Mouse (Mus musculus) midbrain, embryonic 16.5 days (tissue): ENCODE results near the gene Nek1. TPM values are rescaled to one million over a fixed set of nuclear protein-coding genes. Genes with fewer than 3 reads are reported as not detected.

Source experiments
- ATAC-seq: fragments of 200-750 bp; cut with Nextera tagmentation; 2 replicates; pipeline ENCODE4 v1.8.0; 2017; ENCODE audit warnings: moderate TSS enrichment
- H3K27ac ChIP-seq: fragments of 300-500 bp; sonication (generic); 2 replicates; pipeline ENCODE4 v1.5.1; 2014; ENCODE audit warnings: mild to moderate bottlenecking, low read length, mixed read lengths
- H3K27me3 ChIP-seq: fragments of 300-500 bp; sonication (generic); 2 replicates; pipeline ENCODE4 v1.6.1; 2014; ENCODE audit warnings: low read depth, low read length, mixed read lengths; ENCODE audit not compliant: control insufficient read depth, insufficient read depth
- H3K36me3 ChIP-seq: fragments of 300-500 bp; sonication (generic); 2 replicates; pipeline ENCODE4 v1.6.1; 2014; ENCODE audit warnings: mild to moderate bottlenecking, low read length, moderate library complexity, mixed read lengths; ENCODE audit not compliant: control insufficient read depth, insufficient read depth
- H3K4me1 ChIP-seq: fragments of 300-500 bp; sonication (generic); 2 replicates; pipeline ENCODE4 v1.6.1; 2014; ENCODE audit warnings: mild to moderate bottlenecking, low read length, mixed read lengths; ENCODE audit not compliant: control insufficient read depth, insufficient read depth
- H3K4me2 ChIP-seq: fragments of 300-500 bp; sonication (generic); 2 replicates; pipeline ENCODE4 v1.6.1; 2014; ENCODE audit warnings: mild to moderate bottlenecking, low read length, mixed read lengths
- H3K4me3 ChIP-seq: fragments of 300-500 bp; sonication (generic); 2 replicates; pipeline ENCODE4 v1.5.1; 2014; ENCODE audit warnings: low read depth, mild to moderate bottlenecking, low read length, moderate library complexity, mixed read lengths
- H3K9ac ChIP-seq: fragments of 300-500 bp; sonication (generic); 2 replicates; pipeline ENCODE4 v1.6.1; 2014; ENCODE audit warnings: low read depth, low read length, mixed read lengths
- H3K9me3 ChIP-seq: fragments of 300-500 bp; sonication (generic); replicated peaks from 2 replicates; pipeline ENCODE4 v1.6.1; 2014; ENCODE audit warnings: mild to moderate bottlenecking, low read length, mixed read lengths; ENCODE audit not compliant: control insufficient read depth, poor library complexity, severe bottlenecking
- WGBS: fragments of 180-500 bp; shearing (Covaris S2); extraction: QIAGEN DNeasy Blood & Tissue Kit; methylation state at CpG from one replicate; pipeline ENCODE4 v1.1.7; 2014; 5-methylcytosine and 5-hydroxymethylcytosine counted together
- polyA plus RNA-seq: library from polyadenylated mRNA; unstranded; fragments of >200 nt; fragmentation: Nextera tagmentation; extraction: Ambion mirVana; gene quantifications from 2 replicates; pipeline ENCODE4 v1.2.1, GENCODE M21; 2015

The Nek1 gene
- polyA plus RNA-seq, 1 experiment from 2014 or later = 30.6 TPM

GRCm38 (mm10) chr8:60963931-60964330 lies 29.1 kb upstream of the Nek1 start:
- no peak overlapping the region for H3K4me3 ChIP-seq
- H3K27ac ChIP-seq = no peak overlapping the region
- H3K27me3 ChIP-seq = no peaks in the 10 kb centered on the region
- H3K4me2 ChIP-seq = no peak overlapping the region
- ATAC-seq = no peak
- H3K4me1 ChIP-seq = no peaks in the 10 kb centered on the region
- no peaks in the 10 kb centered on the region for H3K36me3 ChIP-seq
- no peaks in the 10 kb centered on the region for H3K9me3 ChIP-seq
- H3K9ac ChIP-seq = no peak overlapping the region
- 78% methylated on average over 2 of the region's 2 CpGs for WGBS

- H3K4me3 ChIP-seq = no peak overlapping the region
- no peaks in the 10 kb centered on the region for H3K36me3 ChIP-seq
- H3K27me3 ChIP-seq = no peaks in the 10 kb centered on the region
- WGBS = 89% methylated on average over 4 of the region's 4 CpGs
- ATAC-seq = no peak
- H3K9me3 ChIP-seq = no peaks in the 10 kb centered on the region
- H3K4me2 ChIP-seq = no peak overlapping the region
- H3K9ac ChIP-seq = no peak overlapping the region
- H3K27ac ChIP-seq = no peak overlapping the region
- H3K4me1 ChIP-seq = no peaks in the 10 kb centered on the region
These were observed 28.5 kb upstream of the Nek1 start for GRCm38 (mm10) chr8:60964518-60964917.

GRCm38 (mm10) chr8:60965306-60965705 lies 27.7 kb upstream of the Nek1 start:
- no peak overlapping the region for H3K27ac ChIP-seq
- H3K4me1 ChIP-seq = no peaks in the 10 kb centered on the region
- no peaks in the 10 kb centered on the region for H3K9me3 ChIP-seq
- no peaks in the 10 kb centered on the region for H3K27me3 ChIP-seq
- no peaks in the 10 kb centered on the region for H3K36me3 ChIP-seq
- H3K9ac ChIP-seq = no peak overlapping the region
- H3K4me2 ChIP-seq = no peak overlapping the region
- WGBS = 70% methylated on average over 6 of the region's 6 CpGs
- ATAC-seq = no peak
- H3K4me3 ChIP-seq = no peak overlapping the region

- no peaks in the 10 kb centered on the region for H3K9me3 ChIP-seq
- H3K27ac ChIP-seq = no peak overlapping the region
- H3K4me3 ChIP-seq = no peak overlapping the region
- no peaks in the 10 kb centered on the region for H3K27me3 ChIP-seq
- H3K36me3 ChIP-seq = no peaks in the 10 kb centered on the region
- H3K4me1 ChIP-seq = no peaks in the 10 kb centered on the region
- H3K4me2 ChIP-seq = no peak overlapping the region
- 67% methylated on average over 3 of the region's 3 CpGs for WGBS
- no peak for ATAC-seq
- no peak overlapping the region for H3K9ac ChIP-seq
These were observed 27.3 kb upstream of the Nek1 start for GRCm38 (mm10) chr8:60965741-60966140.

DNA sequence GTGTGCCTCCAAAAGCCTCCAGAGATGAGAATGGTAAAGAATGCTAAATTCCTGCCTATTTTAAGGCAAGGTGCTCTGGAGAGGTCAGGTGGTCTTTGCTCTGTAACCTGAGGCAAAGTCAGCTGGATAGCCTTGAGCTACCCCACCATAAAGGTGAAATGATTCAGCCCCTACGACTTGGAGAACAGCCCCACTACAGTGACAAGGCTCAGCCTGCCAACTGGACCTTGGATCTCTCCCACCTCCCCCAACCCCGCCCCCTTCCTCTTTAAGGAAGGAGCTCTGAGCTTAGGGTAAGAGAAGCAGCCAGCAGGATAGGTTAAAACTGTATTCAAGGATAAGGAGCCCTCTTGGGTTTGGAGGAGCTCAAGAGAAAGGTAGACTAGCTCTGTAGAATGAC lies 23.9 kb upstream of the Nek1 start:
- H3K9me3 ChIP-seq = no peaks in the 10 kb centered on the region
- no peaks in the 10 kb centered on the region for H3K36me3 ChIP-seq
- ATAC-seq = no peak
- H3K4me3 ChIP-seq = no peak overlapping the region
- H3K4me1 ChIP-seq = peaks cover 3% of the 10 kb centered on the region; the same call in 1 of the 2 replicates
- H3K9ac ChIP-seq = no peak overlapping the region
- H3K27ac ChIP-seq = no peak overlapping the region
- no peaks in the 10 kb centered on the region for H3K27me3 ChIP-seq
- no peak overlapping the region for H3K4me2 ChIP-seq
- 41% methylated on average over 2 of the region's 2 CpGs for WGBS

GRCm38 (mm10) chr8:60971808-60972207 lies 21.2 kb upstream of the Nek1 start:
- no peak overlapping the region for H3K4me2 ChIP-seq
- H3K27ac ChIP-seq = no peak overlapping the region
- H3K9me3 ChIP-seq = no peaks in the 10 kb centered on the region
- no peak for ATAC-seq
- H3K4me3 ChIP-seq = no peak overlapping the region
- no peaks in the 10 kb centered on the region for H3K36me3 ChIP-seq
- H3K4me1 ChIP-seq = peaks cover 3% of the 10 kb centered on the region; the same call in 1 of the 2 replicates
- 65% methylated on average over 4 of the region's 4 CpGs for WGBS
- H3K9ac ChIP-seq = no peak overlapping the region
- no peaks in the 10 kb centered on the region for H3K27me3 ChIP-seq

GRCm38 (mm10) chr8:60973448-60973847 lies 19.5 kb upstream of the Nek1 start:
- Histone ChIP-seq H3K9ac (no peak overlapping the region), H3K27me3 (no peaks in the 10 kb centered on the region), H3K4me1 (peaks cover 3% of the 10 kb centered on the region; the same call in 1 of the 2 replicates), H3K27ac (no peak overlapping the region), H3K4me3 (no peak overlapping the region), H3K36me3 (no peaks in the 10 kb centered on the region), H3K9me3 (no peaks in the 10 kb centered on the region), H3K4me2 (no peak overlapping the region)
- WGBS = 93% methylated on average over 2 of the region's 2 CpGs
- no peak for ATAC-seq

GRCm38 (mm10) chr8:60974837-60975236 lies 18.2 kb upstream of the Nek1 start:
- H3K4me1 ChIP-seq = peaks cover 3% of the 10 kb centered on the region; the same call in 1 of the 2 replicates
- H3K9me3 ChIP-seq = no peaks in the 10 kb centered on the region
- H3K4me3 ChIP-seq = no peak overlapping the region
- no peak overlapping the region for H3K27ac ChIP-seq
- no peak for ATAC-seq
- no peak overlapping the region for H3K9ac ChIP-seq
- no peaks in the 10 kb centered on the region for H3K36me3 ChIP-seq
- H3K4me2 ChIP-seq = no peak overlapping the region
- H3K27me3 ChIP-seq = no peaks in the 10 kb centered on the region
- WGBS = 91% methylated on average over 2 of the region's 2 CpGs

DNA sequence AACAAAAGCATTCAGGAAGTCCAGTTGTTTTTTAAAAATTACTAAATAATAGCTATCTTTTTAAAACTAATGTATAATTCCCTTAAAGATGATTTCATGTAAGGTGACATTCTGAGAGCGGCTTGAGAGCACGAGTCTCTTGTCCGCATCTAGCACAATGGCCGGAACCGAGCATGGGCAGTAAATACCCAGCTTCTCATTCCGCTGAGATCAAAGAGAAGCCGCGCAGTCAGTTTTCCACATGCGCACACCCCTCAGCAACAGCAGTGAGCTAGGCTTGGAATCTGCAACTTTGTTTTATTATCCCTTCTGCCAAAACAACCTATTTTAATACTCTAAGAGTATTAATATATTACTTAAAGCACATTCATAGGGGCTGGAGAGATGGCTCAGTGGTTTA lies 16.2 kb upstream of the Nek1 start:
- Histone ChIP-seq H3K4me1 (peaks cover 14% of the 10 kb centered on the region), H3K9ac (no peak overlapping the region), H3K9me3 (no peaks in the 10 kb centered on the region), H3K27me3 (no peaks in the 10 kb centered on the region), H3K4me2 (no peak overlapping the region), H3K4me3 (no peak overlapping the region), H3K27ac (no peak overlapping the region), H3K36me3 (no peaks in the 10 kb centered on the region)
- ATAC-seq = no peak
- 77% methylated on average over 9 of the region's 9 CpGs for WGBS

DNA sequence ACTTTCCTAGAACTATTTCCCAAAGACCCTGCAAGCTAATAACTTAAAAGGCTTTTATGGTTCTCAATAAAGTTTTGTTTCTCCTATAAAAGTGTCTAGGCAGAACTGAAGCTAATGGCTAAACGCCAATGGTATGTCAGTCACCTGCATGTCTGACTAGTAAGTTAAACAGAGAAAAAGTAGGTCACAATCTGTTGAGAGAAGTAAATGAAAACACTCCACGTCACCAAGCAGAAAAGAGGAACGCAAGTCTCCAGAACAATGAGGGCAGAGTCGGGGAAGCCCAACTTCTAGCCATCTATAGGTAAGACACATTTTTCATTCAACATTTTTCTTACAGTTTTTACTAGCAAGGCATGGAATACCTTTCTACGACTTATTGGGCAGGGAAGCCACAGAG lies 14.5 kb upstream of the Nek1 start:
- no peak overlapping the region for H3K4me2 ChIP-seq
- no peak overlapping the region for H3K4me3 ChIP-seq
- 91% methylated on average over 5 of the region's 5 CpGs for WGBS
- H3K27ac ChIP-seq = no peak overlapping the region
- H3K9me3 ChIP-seq = no peaks in the 10 kb centered on the region
- no peaks in the 10 kb centered on the region for H3K27me3 ChIP-seq
- no peaks in the 10 kb centered on the region for H3K36me3 ChIP-seq
- no peak overlapping the region for H3K9ac ChIP-seq
- no peak for ATAC-seq
- peaks cover 16% of the 10 kb centered on the region for H3K4me1 ChIP-seq
